In genomic region chr1:39555556-39556415, GRCm38 (mm10) we compare ENCODE assay signal across 9 mouse cellular contexts. TPM values are rescaled to one million over a fixed set of nuclear protein-coding genes. Genes with fewer than 3 reads are reported as not detected.
A peak's percentile ranks its signal among the peaks of the same experiment; 100 is the strongest.
DNase-seq lines count a peak whose midpoint lies in the region; ATAC-seq and TF ChIP-seq lines count a peak whose summit lies in the region.
"Had no signal": no experiment of that assay in that cellular context is flagged by ENCODE, and none has a peak within 500 bp of the region (broad histone marks: within the 10 kb centered on the region; RNA-seq: fewer than 3 reads in every experiment).

No protein-coding gene starts in this region.

- H3K4me3 ChIP-seq in intestine, embryonic 14.5 days (ENCODE audit: low read depth, low read length) = no peak overlapping the region
- no peak overlapping the region for H3K4me3 ChIP-seq in intestine, postnatal 0 days (ENCODE audit: low read depth, low read length)
- no peak overlapping the region for H3K4me3 ChIP-seq in cortical plate, adult 2 months (ENCODE audit: insufficient read depth, low read length)
- no peak overlapping the region for H3K4me3 ChIP-seq in midbrain, embryonic 15.5 days

- H3K9me3 ChIP-seq in intestine, embryonic 14.5 days (ENCODE audit: control insufficient read depth, low read length) = no peaks in the 10 kb centered on the region
- H3K9me3 ChIP-seq in intestine, postnatal 0 days (ENCODE audit: control insufficient read depth) = no peaks in the 10 kb centered on the region
- H3K9me3 ChIP-seq in midbrain, embryonic 15.5 days = no peaks in the 10 kb centered on the region

- ATAC-seq in intestine, embryonic 14.5 days (replicated peaks; ENCODE audit: low FRiP score, low TSS enrichment, low read depth) = peak; percentile 76
- ATAC-seq in intestine, postnatal 0 days = no peak
- ATAC-seq in cerebellum, adult (ENCODE audit: insufficient number of reproducible peaks, low FRiP score, low TSS enrichment) = no peak
- ATAC-seq in midbrain, embryonic 15.5 days (replicated peaks) = no peak

- no peak for TF ChIP-seq POLR2A in cortical plate, adult 2 months (IDR thresholded peaks at IDR 0.05; ENCODE audit: extremely low read depth, insufficient read depth, low read length)

- peak overlapping the region; percentile 20; the same call in 1 of the 2 replicates for H3K27ac ChIP-seq in intestine, embryonic 14.5 days (ENCODE audit: low read depth)
- no peak overlapping the region for H3K27ac ChIP-seq in intestine, postnatal 0 days (ENCODE audit: low read depth, low read length)
- H3K27ac ChIP-seq in cortical plate, adult 2 months (ENCODE audit: insufficient read depth, low read length) = peak overlapping the region; percentile 57
- no peak overlapping the region for H3K27ac ChIP-seq in midbrain, embryonic 15.5 days

- H3K36me3 ChIP-seq in intestine, embryonic 14.5 days (ENCODE audit: control insufficient read depth, insufficient read depth, low read length) = peaks cover 68% of the 10 kb centered on the region
- peaks cover 50% of the 10 kb centered on the region for H3K36me3 ChIP-seq in intestine, postnatal 0 days (ENCODE audit: control insufficient read depth, insufficient read depth)
- H3K36me3 ChIP-seq in midbrain, embryonic 15.5 days (replicated peaks) = peaks cover 10% of the 10 kb centered on the region; the same call in 1 of the 2 replicates

- DNase-seq in intestine, embryonic 14.5 days (ENCODE audit: low spot score) = no peak
- DNase-seq in CD4-positive, CD25-positive, alpha-beta regulatory T cell, adult 2 months (ENCODE audit: low read depth, low spot score) = peak; percentile 57
- DNase-seq in left cerebral cortex, postnatal 36 days (ENCODE audit: low spot score in 2 of 2) = peak; percentile 68 to 75
- DNase-seq in ovary, postnatal 36 days (ENCODE audit: low spot score) = no peak
- DNase-seq: cerebellum, adult 9-10 months had no signal

- no peak overlapping the region for H3K9ac ChIP-seq in intestine, embryonic 14.5 days (ENCODE audit: low read length)
- H3K9ac ChIP-seq in intestine, postnatal 0 days (ENCODE audit: low read depth, low read length) = no peak overlapping the region
- no peak overlapping the region for H3K9ac ChIP-seq in midbrain, embryonic 15.5 days

- TF ChIP-seq CTCF in intestine, postnatal 0 days (IDR thresholded peaks at IDR 0.05; ENCODE audit: low read depth) = no peak
- no peak for TF ChIP-seq CTCF in cortical plate, adult 2 months (IDR thresholded peaks at IDR 0.05; ENCODE audit: extremely low read depth, insufficient read depth, low read length)

- 29% methylated on average over 9 of the region's 9 CpGs for WGBS in intestine, embryonic 14.5 days
- WGBS in intestine, postnatal 0 days = 49% methylated on average over 9 of the region's 9 CpGs
- WGBS in midbrain, embryonic 15.5 days = 64% methylated on average over 9 of the region's 9 CpGs

- H3K27me3 ChIP-seq in intestine, embryonic 14.5 days (replicated peaks; ENCODE audit: control insufficient read depth, insufficient read depth, low read length) = no peaks in the 10 kb centered on the region
- no peaks in the 10 kb centered on the region for H3K27me3 ChIP-seq in intestine, postnatal 0 days (replicated peaks; ENCODE audit: control insufficient read depth, insufficient read depth, low read length)
- no peaks in the 10 kb centered on the region for H3K27me3 ChIP-seq in midbrain, embryonic 15.5 days (replicated peaks)

- 0 out of 2 replicates have a peak overlapping the region, but pooled peaks have one; percentile 3 for H3K4me2 ChIP-seq in intestine, embryonic 14.5 days (ENCODE audit: low read length)
- H3K4me2 ChIP-seq in intestine, postnatal 0 days (replicated peaks; ENCODE audit: low read depth) = no peak overlapping the region; the same call in 1 of the 2 replicates
- no peak overlapping the region for H3K4me2 ChIP-seq in midbrain, embryonic 15.5 days

- intact Hi-C loops in left cerebral cortex, postnatal 36 days (cut with DNase I) = loop anchor here (5.0 kb wide), 1 partner anchor 97 kb away; the partner anchor contains the start of gene Creg2

- H3K4me1 ChIP-seq in intestine, embryonic 14.5 days (replicated peaks; ENCODE audit: control insufficient read depth, insufficient read depth, low read length) = peaks cover 13% of the 10 kb centered on the region
- H3K4me1 ChIP-seq in intestine, postnatal 0 days (replicated peaks; ENCODE audit: control insufficient read depth, insufficient read depth, low read length) = no peaks in the 10 kb centered on the region
- H3K4me1 ChIP-seq in cortical plate, adult 2 months (ENCODE audit: control insufficient read depth, insufficient read depth, low read length) = peaks cover 10% of the 10 kb centered on the region
- H3K4me1 ChIP-seq in midbrain, embryonic 15.5 days = no peaks in the 10 kb centered on the region

RNA-seq across cellular contexts. Expression of gene Cnot11, which starts 21.0 kb away (rescaled TPM):
- 21.7 and 23.4 TPM in 2 replicates for polyA plus RNA-seq in intestine, embryonic 14.5 days (2014; fragmentation: Nextera tagmentation; extraction: Ambion mirVana)
- 13.5 and 14.7 TPM in 2 replicates for polyA plus RNA-seq in intestine, postnatal 0 days (2015; fragmentation: Nextera tagmentation; extraction: Ambion mirVana)
- 18.8 and 18.9 TPM in 2 replicates for polyA plus RNA-seq in cortical plate, adult 2 months (2012; rRNA removed)
- 10 to 100 TPM; 24.8 to 25.9 TPM for total RNA-seq in left cerebral cortex, postnatal 36 days (2021)
- polyA plus RNA-seq in midbrain, embryonic 15.5 days (2015; fragmentation: Nextera tagmentation; extraction: Ambion mirVana) = 15.0 TPM in 2 replicates

RNA-seq across cellular contexts. Expression of gene Rnf149, which starts 21.4 kb away (rescaled TPM):
- polyA plus RNA-seq in intestine, embryonic 14.5 days (2014; fragmentation: Nextera tagmentation; extraction: Ambion mirVana) = 39.8 and 44.7 TPM in 2 replicates
- polyA plus RNA-seq in intestine, postnatal 0 days (2015; fragmentation: Nextera tagmentation; extraction: Ambion mirVana) = 16.9 and 20.4 TPM in 2 replicates
- polyA plus RNA-seq in cortical plate, adult 2 months (2012; rRNA removed) = 22.4 and 23.0 TPM in 2 replicates
- total RNA-seq in left cerebral cortex, postnatal 36 days (2021) = 10 to 100 TPM; 29.1 to 35.2 TPM
- polyA plus RNA-seq in midbrain, embryonic 15.5 days (2015; fragmentation: Nextera tagmentation; extraction: Ambion mirVana) = 22.4 and 25.6 TPM in 2 replicates

Comparison
In these comparisons a context has a peak if more than half of its experiments do, and no peak if none do; other contexts are left out.
1. H3K27ac ChIP-seq: peak in intestine, embryonic 14.5 days (single experiment) and cortical plate, adult 2 months (single experiment); none in intestine, postnatal 0 days (single experiment) and midbrain, embryonic 15.5 days (single experiment).
2. DNase-seq: peak in CD4-positive, CD25-positive, alpha-beta regulatory T cell, adult 2 months (single experiment) and left cerebral cortex, postnatal 36 days (2 of 2); none in intestine, embryonic 14.5 days (single experiment) and ovary, postnatal 36 days (single experiment).